Mouse (Mus musculus) thymus, postnatal 0 days (tissue): ENCODE data around the gene Zan. TPM values are rescaled to one million over a fixed set of nuclear protein-coding genes. Genes with fewer than 3 reads are reported as not detected.

ENCODE experiments used
- DNase-seq: peaks from one replicate; pipeline ENCODE4 v3.0.0-alpha.2; 2015; ENCODE audit warnings: low spot score
- polyA plus RNA-seq: library from polyadenylated mRNA; unstranded; fragments of >200 nt; fragmentation: Nextera tagmentation; extraction: Ambion mirVana; gene quantifications from 2 replicates; pipeline ENCODE4 v1.2.1, GENCODE M21; 2015

Zan gene
- polyA plus RNA-seq, 1 experiment from 2014 or later = 0.08 TPM

DNA sequence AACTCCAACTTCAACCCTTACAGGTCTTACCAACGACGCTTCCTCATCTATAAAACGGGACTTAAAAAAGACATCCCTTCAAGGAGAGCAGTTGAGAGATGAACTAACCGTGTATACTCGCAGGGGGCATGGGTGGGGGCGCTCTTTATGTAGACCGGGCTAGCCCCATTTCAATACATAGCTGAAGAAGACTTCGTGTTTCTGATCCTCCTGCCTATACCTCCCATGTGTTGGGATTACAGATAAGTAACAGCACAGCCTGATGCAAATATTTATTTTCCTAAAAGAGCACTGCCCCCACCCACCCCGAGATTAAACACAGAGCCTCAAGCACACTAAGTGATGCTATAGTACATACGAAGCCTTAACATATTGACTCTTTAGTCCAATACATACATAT lies 142.5 kb downstream of the Zan start:
- no peak for DNase-seq

DNA sequence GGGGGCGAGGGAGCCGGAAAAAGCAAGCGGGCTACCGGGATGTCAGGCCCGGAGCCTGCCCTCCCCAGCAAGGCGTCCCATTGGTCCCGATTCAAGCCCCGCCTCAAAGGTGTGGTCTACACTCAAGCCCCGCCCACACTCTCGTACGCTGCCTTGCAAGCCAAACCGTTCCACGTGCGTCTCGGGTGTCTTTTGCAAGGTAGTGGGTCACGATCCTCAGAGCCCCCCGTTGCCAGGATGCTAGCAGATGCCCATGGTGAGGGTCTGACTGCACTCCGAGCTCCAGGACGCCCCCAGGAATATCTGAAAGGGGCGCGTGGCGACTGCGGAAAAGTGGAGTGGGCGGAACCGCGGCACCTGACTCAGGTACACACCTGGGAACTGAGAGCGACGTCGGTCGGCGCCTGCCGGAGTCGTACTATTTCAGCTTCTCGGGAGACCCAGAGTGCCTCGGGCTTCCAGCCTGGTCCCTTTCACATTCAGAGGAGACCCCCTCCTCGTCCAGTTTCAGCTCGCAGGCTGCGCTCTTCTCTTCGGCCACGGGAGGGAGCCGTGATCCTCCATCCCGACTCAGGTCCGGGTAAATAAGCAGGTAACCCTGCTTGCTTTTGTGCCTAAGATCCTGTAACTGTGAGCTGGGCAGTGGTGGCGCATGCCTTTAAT lies 143.2 kb downstream of the Zan start, which contains the start of gene Slc12a9:
Gene Slc12a9 (minus strand): TSS at position 86 of the 663 bp plus-strand sequence.
- DNase-seq = peak; percentile 95

DNA sequence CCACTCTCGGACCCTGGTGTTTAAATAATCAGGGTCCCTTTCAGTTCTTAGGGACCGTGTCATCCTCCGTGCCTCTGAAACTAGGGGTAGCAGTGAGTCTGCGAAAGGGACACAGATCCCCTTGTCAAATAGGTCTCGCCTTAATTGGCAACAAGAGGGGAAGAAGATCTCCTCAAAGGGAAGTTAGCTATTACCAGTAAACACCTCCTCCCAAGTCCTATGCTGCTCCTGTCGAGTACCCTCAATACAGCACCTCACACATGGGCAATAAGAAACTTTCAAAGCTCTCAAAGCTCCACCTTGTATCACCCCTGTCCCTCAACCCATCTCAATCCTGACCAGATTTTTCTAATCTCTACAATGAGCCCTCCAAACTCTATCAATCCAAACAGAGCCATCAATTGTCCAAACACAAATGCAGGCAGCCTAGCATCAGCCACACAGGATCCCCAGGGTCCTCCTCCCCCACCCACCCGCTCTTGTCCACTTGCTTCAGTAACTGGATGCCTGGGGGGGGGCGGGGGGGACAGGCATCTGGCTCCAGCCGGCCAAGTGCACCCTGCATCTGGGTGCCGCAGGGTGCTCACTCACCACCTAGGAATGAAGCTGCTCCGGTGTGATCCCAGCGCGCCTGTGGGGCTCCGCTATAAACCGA lies 143.9 kb downstream of the Zan start:
- no peak for DNase-seq

DNA sequence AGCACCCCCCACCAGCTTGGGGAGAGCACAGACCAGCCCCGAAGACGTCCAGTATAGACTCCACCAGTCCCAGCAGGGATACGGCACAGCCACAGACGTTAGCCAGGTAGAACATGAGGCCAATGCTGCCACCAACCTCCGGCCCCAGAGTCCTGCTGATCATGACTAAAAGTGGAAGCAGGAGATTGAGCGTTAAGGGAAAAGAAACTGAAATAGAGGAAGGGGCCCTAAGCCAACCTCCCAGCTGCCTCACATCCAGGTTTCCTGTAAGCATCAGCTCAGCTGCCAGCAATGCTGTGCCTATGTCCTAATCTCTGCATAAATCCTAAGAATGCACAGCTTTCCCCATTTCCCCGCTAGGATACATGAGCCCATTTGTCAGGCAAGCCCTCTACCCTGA lies 146.0 kb downstream of the Zan start:
- DNase-seq = no peak

Other genes starting within 250 kb of the Zan start
- gene Ache, start 189.5 kb downstream of the Zan start, polyA plus RNA-seq = 25.9 and 26.3 TPM in 2 replicates
- gene Ufsp1, start 182.4 kb downstream of the Zan start, polyA plus RNA-seq = 16.6 and 21.0 TPM in 2 replicates
- gene Srrt, start 169.4 kb downstream of the Zan start, polyA plus RNA-seq = 114 and 118 TPM in 2 replicates
- gene Trip6, start 162.7 kb downstream of the Zan start, polyA plus RNA-seq = 17.1 and 17.4 TPM in 2 replicates
- 7.0 and 9.5 TPM in 2 replicates for gene Slc12a9, start 143.5 kb downstream of the Zan start, polyA plus RNA-seq
- gene Ephb4, start 127.0 kb downstream of the Zan start, polyA plus RNA-seq = 6.6 and 8.0 TPM in 2 replicates
- gene Pop7, start 25.5 kb upstream of the Zan start, polyA plus RNA-seq = 84.6 and 90.0 TPM in 2 replicates
- 10.5 and 15.9 TPM in 2 replicates for gene Gigyf1, start 41.5 kb upstream of the Zan start, polyA plus RNA-seq
- gene Epo, start 56.2 kb upstream of the Zan start, polyA plus RNA-seq = not detected in 2 replicates
- gene Gnb2, start 56.4 kb upstream of the Zan start, polyA plus RNA-seq = 425 and 451 TPM in 2 replicates
- 0.14 TPM in 1 of 2 replicates, not detected in the other for gene Actl6b, start 76.5 kb upstream of the Zan start, polyA plus RNA-seq
- gene Tfr2, start 92.8 kb upstream of the Zan start, polyA plus RNA-seq = 0.98 and 1.2 TPM in 2 replicates
- 53.3 and 58.5 TPM in 2 replicates for gene Mospd3, start 124.0 kb upstream of the Zan start, polyA plus RNA-seq
- gene Pcolce, start 136.7 kb upstream of the Zan start, polyA plus RNA-seq = 18.6 and 21.1 TPM in 2 replicates
- 0.05 and 0.14 TPM in 2 replicates for gene Fbxo24, start 151.9 kb upstream of the Zan start, polyA plus RNA-seq
- 201 and 205 TPM in 2 replicates for gene Lrch4, start 152.1 kb upstream of the Zan start, polyA plus RNA-seq
- 16.7 and 20.8 TPM in 2 replicates for gene Gm20605, start 152.1 kb upstream of the Zan start, polyA plus RNA-seq
- 30.0 and 32.9 TPM in 2 replicates for gene Sap25, start 164.3 kb upstream of the Zan start, polyA plus RNA-seq
- gene Irs3, start 168.7 kb upstream of the Zan start, polyA plus RNA-seq = 0.09 TPM in 1 of 2 replicates, not detected in the other
- gene Agfg2, start 207.7 kb upstream of the Zan start, polyA plus RNA-seq = 109 and 142 TPM in 2 replicates